In the genomic region with DNA sequence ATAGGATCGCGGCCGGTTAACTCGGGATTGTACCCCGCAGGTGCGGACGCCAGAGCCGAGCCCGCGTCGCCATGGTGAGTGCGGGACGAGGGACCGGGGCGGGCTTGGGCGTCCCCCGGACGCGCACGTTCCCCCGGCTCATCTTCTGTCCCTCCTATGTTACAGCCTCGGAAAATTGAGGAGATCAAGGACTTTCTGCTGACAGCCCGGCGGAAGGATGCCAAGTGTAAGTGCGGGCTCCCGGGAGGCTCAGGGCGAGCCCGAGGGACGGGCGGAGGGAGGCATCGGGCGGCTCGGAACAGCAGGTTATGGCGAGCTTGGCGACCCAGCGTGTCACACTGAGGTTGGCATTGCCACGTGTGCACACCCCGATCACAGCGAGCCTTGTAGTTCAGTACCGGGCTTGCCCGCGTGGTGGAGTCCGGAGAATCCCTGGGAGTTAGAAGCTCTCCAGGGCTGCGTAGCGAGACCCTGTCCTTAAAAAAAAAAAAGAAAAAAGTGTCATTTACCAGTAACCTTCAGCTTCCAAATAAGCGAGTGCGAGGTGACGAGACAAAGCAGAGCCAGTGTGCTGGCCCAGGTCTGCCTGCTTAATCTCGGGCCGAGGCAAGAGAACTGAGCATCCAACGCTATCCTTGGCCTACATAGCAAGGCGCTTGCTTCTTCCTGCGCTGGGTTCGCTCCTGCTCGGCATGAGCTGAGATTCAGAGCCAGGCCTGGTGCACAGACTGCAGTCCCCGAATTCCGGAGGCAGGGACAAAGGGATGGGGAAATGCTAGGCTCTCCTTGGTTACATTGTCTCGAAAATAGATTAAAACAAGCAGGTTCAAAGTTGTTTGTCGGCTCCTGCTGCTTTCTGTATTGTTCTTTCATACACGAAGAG, we compare ENCODE assay signal across 8 mouse cellular contexts. TPM values are rescaled to one million over a fixed set of nuclear protein-coding genes. Genes with fewer than 3 reads are reported as not detected.
DNase-seq lines count a peak whose midpoint lies in the region; ATAC-seq and TF ChIP-seq lines count a peak whose summit lies in the region.

No protein-coding gene starts in this region.

- H3K36me3 ChIP-seq in embryonic facial prominence, embryonic 13.5 days: peaks cover 40% of the 10 kb centered on the region
- peaks cover 39% of the 10 kb centered on the region for H3K36me3 ChIP-seq in limb, embryonic 12.5 days
- H3K36me3 ChIP-seq in midbrain, embryonic 13.5 days: peaks cover 38% of the 10 kb centered on the region
- H3K36me3 ChIP-seq in spleen, adult 2 months (ENCODE audit: control insufficient read depth, insufficient read depth, low read length): peaks cover 26% of the 10 kb centered on the region

- H3K9ac ChIP-seq in embryonic facial prominence, embryonic 13.5 days: peak overlapping the region; percentile 96
- H3K9ac ChIP-seq in limb, embryonic 12.5 days (replicated peaks): peak overlapping the region; percentile 92
- peak overlapping the region; percentile 91 for H3K9ac ChIP-seq in midbrain, embryonic 13.5 days (replicated peaks)

- peak; percentile 29; the same call in 1 of the 2 replicates for TF ChIP-seq CTCF in spleen, adult 2 months (IDR thresholded peaks at IDR 0.05; ENCODE audit: extremely low read depth, insufficient read depth, insufficient read length, insufficient replicate concordance)

- peaks cover 14% of the 10 kb centered on the region for H3K4me1 ChIP-seq in embryonic facial prominence, embryonic 13.5 days
- peaks cover 19% of the 10 kb centered on the region for H3K4me1 ChIP-seq in limb, embryonic 12.5 days (replicated peaks)
- peaks cover 26% of the 10 kb centered on the region for H3K4me1 ChIP-seq in midbrain, embryonic 13.5 days (replicated peaks)
- H3K4me1 ChIP-seq in spleen, adult 2 months (ENCODE audit: control insufficient read depth, insufficient read depth, insufficient read length): peaks cover 7% of the 10 kb centered on the region; the same call in 1 of the 2 replicates

- H3K9me3 ChIP-seq in embryonic facial prominence, embryonic 13.5 days: no peaks in the 10 kb centered on the region
- no peaks in the 10 kb centered on the region for H3K9me3 ChIP-seq in limb, embryonic 12.5 days
- H3K9me3 ChIP-seq in midbrain, embryonic 13.5 days: no peaks in the 10 kb centered on the region

- H3K27me3 ChIP-seq in embryonic facial prominence, embryonic 13.5 days: peaks cover 8% of the 10 kb centered on the region
- peaks cover 13% of the 10 kb centered on the region for H3K27me3 ChIP-seq in limb, embryonic 12.5 days
- peaks cover 11% of the 10 kb centered on the region for H3K27me3 ChIP-seq in midbrain, embryonic 13.5 days
- no peaks in the 10 kb centered on the region for H3K27me3 ChIP-seq in spleen, adult 2 months (ENCODE audit: control insufficient read depth, insufficient read depth, low read length)

- ATAC-seq in embryonic facial prominence, embryonic 13.5 days (ENCODE audit: insufficient number of reproducible peaks, insufficient read depth, low FRiP score, low TSS enrichment, low read depth): peak; percentile 67
- ATAC-seq in limb, embryonic 12.5 days (ENCODE audit: insufficient number of reproducible peaks, insufficient read depth, low FRiP score, low TSS enrichment, low read depth): peak; percentile 66
- ATAC-seq in midbrain, embryonic 13.5 days: peak; percentile 80

- H3K4me3 ChIP-seq in embryonic facial prominence, embryonic 13.5 days: peak overlapping the region; percentile 94
- H3K4me3 ChIP-seq in limb, embryonic 12.5 days (replicated peaks): peak overlapping the region; percentile 87
- peak overlapping the region; percentile 87 for H3K4me3 ChIP-seq in midbrain, embryonic 13.5 days (replicated peaks)
- peak overlapping the region; percentile 83 for H3K4me3 ChIP-seq in spleen, adult 2 months (ENCODE audit: extremely low read depth, insufficient read depth, insufficient read length)

- TF ChIP-seq POLR2A in spleen, adult 2 months (IDR thresholded peaks at IDR 0.05; ENCODE audit: low read depth, low read length): no peak

- peak overlapping the region; percentile 91 for H3K4me2 ChIP-seq in embryonic facial prominence, embryonic 13.5 days
- H3K4me2 ChIP-seq in limb, embryonic 12.5 days: peak overlapping the region; percentile 92
- peak overlapping the region; percentile 85 for H3K4me2 ChIP-seq in midbrain, embryonic 13.5 days (replicated peaks)

- WGBS in embryonic facial prominence, embryonic 13.5 days: under 1% methylated on average over 60 of the region's 60 CpGs
- under 1% methylated on average over 60 of the region's 60 CpGs for WGBS in limb, embryonic 12.5 days
- under 1% methylated on average over 60 of the region's 60 CpGs for WGBS in midbrain, embryonic 13.5 days
- whole genome bisulfite sequencing in spleen, adult 2 months: under 1% methylated on average over 60 of the region's 60 CpGs

- peak overlapping the region; percentile 94 for H3K27ac ChIP-seq in embryonic facial prominence, embryonic 13.5 days
- peak overlapping the region; percentile 93 for H3K27ac ChIP-seq in limb, embryonic 12.5 days
- H3K27ac ChIP-seq in midbrain, embryonic 13.5 days: peak overlapping the region; percentile 90
- peak overlapping the region; percentile 75 for H3K27ac ChIP-seq in spleen, adult 2 months (ENCODE audit: insufficient read depth, low read length)

- peak; percentile 80 for DNase-seq in 3134 (ENCODE audit: extremely low read depth, insufficient read length, low spot score)
- DNase-seq in adrenal gland, postnatal 25 days: peak; percentile 79
- DNase-seq in heart, adult 18-20 months: peak; percentile 69 to 82
- peak; percentile 77 for DNase-seq in kidney, adult 18-20 months
- peak; percentile 59 to 64 for DNase-seq in spleen, adult 2 months (ENCODE audit: low read depth in 1 of 2, low spot score in 2 of 2)

RNA-seq across cellular contexts. Expression of a gene that starts 0.7 kb away (rescaled TPM):
- total RNA-seq in adrenal gland, postnatal 25 days (2021): 1,060 and 1,162 TPM in 2 replicates
- 1,049 and 1,157 TPM in 2 replicates for polyA plus RNA-seq in embryonic facial prominence, embryonic 13.5 days (2015; fragmentation: Nextera tagmentation; extraction: Ambion mirVana)
- total RNA-seq in heart, adult 18-20 months (2021): 100 to 1,000 TPM; 681 to 698 TPM
- 966 and 981 TPM in 2 replicates for polyA plus RNA-seq in limb, embryonic 12.5 days (2016; fragmentation: Nextera tagmentation; extraction: Ambion mirVana)
- polyA plus RNA-seq in midbrain, embryonic 13.5 days (2015; fragmentation: Nextera tagmentation; extraction: Ambion mirVana): 826 and 835 TPM in 2 replicates
- polyA plus RNA-seq in spleen, adult 2 months (2012; rRNA removed): 360 and 414 TPM in 2 replicates

RNA-seq across cellular contexts. Expression of a gene that starts 6.2 kb away (rescaled TPM):
- total RNA-seq in adrenal gland, postnatal 25 days (2021): 120 and 145 TPM in 2 replicates
- polyA plus RNA-seq in embryonic facial prominence, embryonic 13.5 days (2015; fragmentation: Nextera tagmentation; extraction: Ambion mirVana): 17.1 and 18.2 TPM in 2 replicates
- 1 to 10 TPM; 3.5 to 4.1 TPM for total RNA-seq in heart, adult 18-20 months (2021)
- polyA plus RNA-seq in limb, embryonic 12.5 days (2016; fragmentation: Nextera tagmentation; extraction: Ambion mirVana): 9.9 and 10.0 TPM in 2 replicates
- polyA plus RNA-seq in midbrain, embryonic 13.5 days (2015; fragmentation: Nextera tagmentation; extraction: Ambion mirVana): 24.2 and 24.6 TPM in 2 replicates
- polyA plus RNA-seq in spleen, adult 2 months (2012; rRNA removed): 18.0 and 19.2 TPM in 2 replicates

RNA-seq across cellular contexts. Expression of a gene that starts 58.2 kb away (rescaled TPM):
- 0.67 and 1.2 TPM in 2 replicates for total RNA-seq in adrenal gland, postnatal 25 days (2021)
- 1.1 TPM in 2 replicates for polyA plus RNA-seq in embryonic facial prominence, embryonic 13.5 days (2015; fragmentation: Nextera tagmentation; extraction: Ambion mirVana)
- total RNA-seq in heart, adult 18-20 months (2021): under 1 TPM in 1 of 2 experiments, not detected in 1; 0.46 TPM
- polyA plus RNA-seq in limb, embryonic 12.5 days (2016; fragmentation: Nextera tagmentation; extraction: Ambion mirVana): 0.50 and 0.67 TPM in 2 replicates
- polyA plus RNA-seq in midbrain, embryonic 13.5 days (2015; fragmentation: Nextera tagmentation; extraction: Ambion mirVana): 1.6 and 1.7 TPM in 2 replicates
- polyA plus RNA-seq in spleen, adult 2 months (2012; rRNA removed): 0.39 and 0.66 TPM in 2 replicates

Comparison
In these comparisons a context has a peak if more than half of its experiments do, and no peak if none do; other contexts are left out.
1. Peak in every context shown above with its lines: DNase-seq, ATAC-seq, H3K4me3 ChIP-seq and H3K27ac ChIP-seq.